Mouse (Mus musculus): Measurements from ENCODE around the gene Xpr1. TPM values are rescaled to one million over a fixed set of nuclear protein-coding genes. Genes with fewer than 3 reads are reported as not detected.

Xpr1 gene
- total and polyA plus RNA-seq, 3 experiments, result 11.5 to 176 (median 43.4) TPM

DNA sequence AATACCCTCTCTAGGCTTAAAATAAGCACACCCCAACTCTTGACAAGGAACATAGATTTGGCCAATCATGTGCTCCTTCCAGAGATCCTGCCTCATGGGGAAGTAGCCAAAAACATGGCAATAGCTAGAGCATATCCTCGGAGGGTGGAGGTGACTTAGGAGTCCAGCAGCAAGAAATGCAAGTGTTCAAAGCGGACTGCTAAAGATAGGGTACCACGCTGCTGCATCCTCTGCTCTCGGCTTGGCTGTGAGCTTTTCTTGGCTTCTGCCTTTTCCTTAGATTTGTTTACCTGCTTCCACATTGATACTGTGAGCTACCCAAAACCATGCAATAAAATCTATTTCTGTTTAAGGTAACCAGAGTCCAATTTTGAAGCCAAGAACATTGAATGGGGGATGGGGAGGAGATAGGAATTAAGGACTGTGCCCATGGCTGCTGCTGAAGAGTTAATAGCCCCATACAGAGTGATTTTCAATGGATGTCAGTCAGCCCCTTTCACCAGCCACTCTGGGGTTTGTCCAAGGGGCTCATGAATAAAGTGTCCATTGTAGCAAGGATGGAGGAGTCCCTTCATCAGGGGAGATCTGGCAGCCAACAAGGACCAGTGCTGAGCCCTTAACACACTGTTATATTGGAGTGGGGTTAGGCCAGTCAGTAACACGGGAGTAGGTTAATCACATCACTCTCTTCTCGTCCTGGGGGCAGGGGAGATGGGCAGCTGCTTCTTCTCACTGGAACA lies 10.1 kb upstream of the Xpr1 start:
- no peaks in the 10 kb centered on the region for H3K9me3 ChIP-seq (replicated peaks)
- peaks cover 45% of the 10 kb centered on the region for H3K4me1 ChIP-seq (ENCODE audit: insufficient read depth, low read depth, low read length)
- TF ChIP-seq TAL1 (conservative IDR thresholded peaks at IDR 0.05; ENCODE audit: low read depth, low read length) (no peak), GATA1 (IDR thresholded peaks at IDR 0.05; ENCODE audit: borderline replicate concordance, low read length) (no peak), GATA2 (IDR thresholded peaks at IDR 0.05; ENCODE audit: borderline replicate concordance, low read depth, low read length) (no peak), POLR2AphosphoS5 (IDR thresholded peaks at IDR 0.05; ENCODE audit: insufficient replicate concordance, low read depth, low read length) (no peak), CTCF (IDR thresholded peaks at IDR 0.05; ENCODE audit: low read depth, low read length) (no peak)
- H3K4me3 ChIP-seq (ENCODE audit: low read depth, low read length), result no peak overlapping the region
- H3K27me3 ChIP-seq (ENCODE audit: insufficient read depth, low read length), result no peaks in the 10 kb centered on the region
- no peak for DNase-seq (ENCODE audit: low spot score)
- H3K36me3 ChIP-seq (replicated peaks), result no peaks in the 10 kb centered on the region
- ATAC-seq (ENCODE audit: extremely low read depth, insufficient number of reproducible peaks, low FRiP score, poor library complexity, severe bottlenecking), result no peak

DNA sequence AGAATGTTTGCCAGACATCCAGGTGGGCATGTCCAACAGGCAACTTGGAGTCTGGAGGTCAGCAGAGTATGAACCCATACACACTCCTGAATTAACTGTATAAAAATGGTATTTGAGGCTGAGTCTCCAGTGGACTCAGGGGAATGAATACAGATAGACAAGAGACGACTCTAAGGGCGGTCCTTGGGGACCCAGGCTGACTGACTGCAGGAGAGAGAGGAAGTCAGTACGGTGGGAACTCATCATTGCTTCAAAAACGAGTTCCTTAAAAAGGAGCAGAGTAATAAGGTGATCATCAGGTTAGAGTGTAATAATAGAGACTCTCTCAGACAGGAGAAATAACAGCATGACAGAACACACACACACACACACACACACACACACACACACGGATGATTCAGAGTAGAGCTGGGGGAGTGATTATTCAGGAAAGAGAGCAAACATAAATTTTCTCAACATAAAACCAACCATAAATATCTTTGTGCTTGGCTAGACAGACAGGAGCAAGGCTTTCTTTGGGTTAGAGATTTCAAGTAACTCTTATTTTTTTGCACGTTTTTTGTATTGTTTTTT lies 8.6 kb upstream of the Xpr1 start:
- 0 out of 2 replicates have a peak, but pooled peaks have one; percentile 17 for ATAC-seq (ENCODE audit: extremely low read depth, insufficient number of reproducible peaks, low FRiP score, poor library complexity, severe bottlenecking)
- H3K4me1 ChIP-seq (ENCODE audit: insufficient read depth, low read depth, low read length), result peaks cover 45% of the 10 kb centered on the region
- no peak for DNase-seq (ENCODE audit: low spot score)
- no peaks in the 10 kb centered on the region for H3K27me3 ChIP-seq (ENCODE audit: insufficient read depth, low read length)
- no peaks in the 10 kb centered on the region for H3K36me3 ChIP-seq (replicated peaks)
- H3K9me3 ChIP-seq (replicated peaks), result no peaks in the 10 kb centered on the region
- no peak for TF ChIP-seq GATA1 (IDR thresholded peaks at IDR 0.05; ENCODE audit: borderline replicate concordance, low read length)
- no peak for TF ChIP-seq POLR2AphosphoS5 (IDR thresholded peaks at IDR 0.05; ENCODE audit: insufficient replicate concordance, low read depth, low read length)
- TF ChIP-seq GATA2 (IDR thresholded peaks at IDR 0.05; ENCODE audit: borderline replicate concordance, low read depth, low read length), result no peak
- TF ChIP-seq CTCF (IDR thresholded peaks at IDR 0.05; ENCODE audit: low read depth, low read length), result no peak
- no peak for TF ChIP-seq TAL1 (conservative IDR thresholded peaks at IDR 0.05; ENCODE audit: low read depth, low read length)
- H3K4me3 ChIP-seq (ENCODE audit: low read depth, low read length), result peak overlapping the region; percentile 59; the same call in 1 of the 2 replicates

DNA sequence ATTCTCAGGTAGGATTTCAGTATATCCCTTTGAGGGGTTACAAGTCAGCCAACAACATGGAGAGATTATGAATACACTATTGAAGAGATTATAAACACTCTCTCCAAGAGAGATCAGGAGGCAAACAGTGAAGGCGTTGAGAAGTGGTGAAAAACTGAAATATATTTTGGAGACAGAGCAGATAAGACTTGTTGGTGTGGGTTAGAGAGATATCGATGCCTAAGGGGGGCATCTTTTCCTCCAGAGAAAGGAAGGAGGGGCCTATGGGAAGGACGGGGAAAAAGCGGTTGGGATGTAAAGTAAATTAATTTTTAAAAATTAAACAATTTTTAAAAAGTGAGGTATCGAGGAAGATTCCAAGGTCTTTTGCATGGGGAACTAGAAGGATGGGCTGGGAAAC lies 8.1 kb upstream of the Xpr1 start:
- DNase-seq (ENCODE audit: low spot score), result no peak
- Histone ChIP-seq H3K9me3 (replicated peaks) (no peaks in the 10 kb centered on the region), H3K4me3 (ENCODE audit: low read depth, low read length) (peak overlapping the region; percentile 59; the same call in 1 of the 2 replicates), H3K4me1 (ENCODE audit: insufficient read depth, low read depth, low read length) (peaks cover 45% of the 10 kb centered on the region), H3K36me3 (replicated peaks) (no peaks in the 10 kb centered on the region), H3K27me3 (ENCODE audit: insufficient read depth, low read length) (no peaks in the 10 kb centered on the region)
- no peak for TF ChIP-seq POLR2AphosphoS5 (IDR thresholded peaks at IDR 0.05; ENCODE audit: insufficient replicate concordance, low read depth, low read length)
- TF ChIP-seq GATA1 (IDR thresholded peaks at IDR 0.05; ENCODE audit: borderline replicate concordance, low read length), result no peak
- no peak for TF ChIP-seq TAL1 (conservative IDR thresholded peaks at IDR 0.05; ENCODE audit: low read depth, low read length)
- no peak for TF ChIP-seq CTCF (IDR thresholded peaks at IDR 0.05; ENCODE audit: low read depth, low read length)
- TF ChIP-seq GATA2 (IDR thresholded peaks at IDR 0.05; ENCODE audit: borderline replicate concordance, low read depth, low read length), result no peak
- no peak for ATAC-seq (ENCODE audit: extremely low read depth, insufficient number of reproducible peaks, low FRiP score, poor library complexity, severe bottlenecking)

- TF ChIP-seq TAL1 (conservative IDR thresholded peaks at IDR 0.05; ENCODE audit: low read depth, low read length) (no peak), CTCF (IDR thresholded peaks at IDR 0.05; ENCODE audit: low read depth, low read length) (no peak), GATA2 (IDR thresholded peaks at IDR 0.05; ENCODE audit: borderline replicate concordance, low read depth, low read length) (no peak), GATA1 (IDR thresholded peaks at IDR 0.05; ENCODE audit: borderline replicate concordance, low read length) (no peak), POLR2AphosphoS5 (IDR thresholded peaks at IDR 0.05; ENCODE audit: insufficient replicate concordance, low read depth, low read length) (no peak)
- Histone ChIP-seq H3K9me3 (replicated peaks) (no peaks in the 10 kb centered on the region), H3K4me1 (ENCODE audit: insufficient read depth, low read depth, low read length) (peaks cover 43% of the 10 kb centered on the region), H3K27me3 (ENCODE audit: insufficient read depth, low read length) (no peaks in the 10 kb centered on the region), H3K36me3 (replicated peaks) (no peaks in the 10 kb centered on the region), H3K4me3 (ENCODE audit: low read depth, low read length) (no peak overlapping the region)
- ATAC-seq (ENCODE audit: extremely low read depth, insufficient number of reproducible peaks, low FRiP score, poor library complexity, severe bottlenecking) (no peak), DNase-seq (ENCODE audit: low spot score) (no peak)
Measured at GRCm38 (mm10) chr1:155423801-155424200, 6.6 kb upstream of the Xpr1 start.

GRCm38 (mm10) chr1:155422022-155422421 lies 4.8 kb upstream of the Xpr1 start:
- peaks cover 45% of the 10 kb centered on the region for H3K4me1 ChIP-seq (ENCODE audit: insufficient read depth, low read depth, low read length)
- H3K9me3 ChIP-seq (replicated peaks), result no peaks in the 10 kb centered on the region
- ATAC-seq (ENCODE audit: extremely low read depth, insufficient number of reproducible peaks, low FRiP score, poor library complexity, severe bottlenecking), result no peak
- H3K27me3 ChIP-seq (ENCODE audit: insufficient read depth, low read length), result no peaks in the 10 kb centered on the region
- H3K36me3 ChIP-seq (replicated peaks), result no peaks in the 10 kb centered on the region
- no peak for DNase-seq (ENCODE audit: low spot score)
- TF ChIP-seq TAL1 (conservative IDR thresholded peaks at IDR 0.05; ENCODE audit: low read depth, low read length) (no peak), GATA2 (IDR thresholded peaks at IDR 0.05; ENCODE audit: borderline replicate concordance, low read depth, low read length) (no peak), POLR2AphosphoS5 (IDR thresholded peaks at IDR 0.05; ENCODE audit: insufficient replicate concordance, low read depth, low read length) (no peak), CTCF (IDR thresholded peaks at IDR 0.05; ENCODE audit: low read depth, low read length) (no peak)
- no peak overlapping the region for H3K4me3 ChIP-seq (ENCODE audit: low read depth, low read length)

GRCm38 (mm10) chr1:155416147-155416700 lies 991 bp downstream of the Xpr1 start:
- no peak for ATAC-seq (ENCODE audit: extremely low read depth, insufficient number of reproducible peaks, low FRiP score, poor library complexity, severe bottlenecking)
- no peak for TF ChIP-seq POLR2AphosphoS5 (IDR thresholded peaks at IDR 0.05; ENCODE audit: insufficient replicate concordance, low read depth, low read length)
- no peak for TF ChIP-seq TAL1 (conservative IDR thresholded peaks at IDR 0.05; ENCODE audit: low read depth, low read length)
- TF ChIP-seq CTCF (IDR thresholded peaks at IDR 0.05; ENCODE audit: low read depth, low read length), result no peak
- no peak for TF ChIP-seq GATA2 (IDR thresholded peaks at IDR 0.05; ENCODE audit: borderline replicate concordance, low read depth, low read length)
- TF ChIP-seq GATA1 (IDR thresholded peaks at IDR 0.05; ENCODE audit: borderline replicate concordance, low read length), result no peak

More at GRCm38 (mm10) chr1:155416147-155416700, 991 bp downstream of the Xpr1 start:
- Histone ChIP-seq H3K9me3 (replicated peaks) (no peaks in the 10 kb centered on the region), H3K4me3 (ENCODE audit: low read depth, low read length) (peak overlapping the region; percentile 97), H3K27me3 (ENCODE audit: insufficient read depth, low read length) (no peaks in the 10 kb centered on the region), H3K4me1 (ENCODE audit: insufficient read depth, low read depth, low read length) (peaks cover 36% of the 10 kb centered on the region), H3K36me3 (replicated peaks) (peaks cover under 1% of the 10 kb centered on the region)
- DNase-seq (ENCODE audit: low spot score), result no peak
